Mouse (Mus musculus): Measurements from ENCODE around the gene Ankef1. TPM values are rescaled to one million over a fixed set of nuclear protein-coding genes. Genes with fewer than 3 reads are reported as not detected.

The Ankef1 gene
- total and polyA plus RNA-seq, 3 experiments: not detected

DNA sequence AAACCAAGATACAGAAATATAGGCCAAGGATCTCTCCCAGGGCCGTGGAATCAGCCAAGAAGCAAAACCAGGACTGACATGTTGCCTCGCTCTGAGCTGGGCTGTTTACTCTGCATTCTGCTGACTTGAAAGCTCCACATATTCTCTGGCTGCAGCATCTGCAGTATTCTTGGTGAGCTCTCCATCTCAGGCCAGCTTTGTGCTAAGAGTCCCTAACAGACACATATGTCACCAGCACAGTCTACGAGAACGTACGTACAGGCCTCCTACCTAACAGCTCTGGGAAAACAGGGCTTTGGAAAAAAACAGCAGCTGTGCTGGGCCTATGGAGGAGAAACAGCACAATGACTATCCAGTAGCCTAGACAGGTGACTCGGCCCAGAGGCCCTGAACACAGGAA, 97.0 kb downstream of the Ankef1 start:
- peaks cover 15% of the 10 kb centered on the region for H3K9me3 ChIP-seq (replicated peaks; ENCODE audit: low read length)
- no peak for DNase-seq (ENCODE audit: extremely low read depth)
- H3K4me3 ChIP-seq (replicated peaks in 1 of 3; ENCODE audit: low read depth in 2 of 3, low read length in 2 of 3, poor library complexity in 1 of 3): no peak overlapping the region
- in situ Hi-C loops (cut with MboI; ENCODE audit: low pct_ligation_motif_present, low pct_unique_long_range_greater_than_20kb, low sequenced_read_pairs) (no loop called here), dilution Hi-C loops (cut with MboI; ENCODE audit: extremely low pct_ligation_motif_present, extremely low pct_unique_long_range_greater_than_20kb, low sequenced_read_pairs) (no loop called here)
- no peaks in the 10 kb centered on the region for H3K36me3 ChIP-seq (replicated peaks in 1 of 2; ENCODE audit: control insufficient read depth in 1 of 2, insufficient read depth in 1 of 2, low read length in 1 of 2)
- no peak overlapping the region for H3K9ac ChIP-seq (ENCODE audit: insufficient read depth, low read depth)
- no peak overlapping the region for H3K4me2 ChIP-seq (ENCODE audit: insufficient read depth, low read depth, poor library complexity, severe bottlenecking)
- H3K27me3 ChIP-seq (replicated peaks): no peaks in the 10 kb centered on the region
- no peaks in the 10 kb centered on the region for H3K4me1 ChIP-seq (ENCODE audit: control insufficient read depth in 1 of 2, insufficient read depth in 2 of 2)
- TF ChIP-seq JUN (IDR thresholded peaks at IDR 0.05; ENCODE audit: insufficient read depth, low read depth, low read length) (no peak), JUND (conservative IDR thresholded peaks at IDR 0.05; ENCODE audit: low read depth, low read length) (no peak), USF2 (conservative IDR thresholded peaks at IDR 0.05; ENCODE audit: low read depth, low read length) (no peak), IRF4 (IDR thresholded peaks at IDR 0.05; ENCODE audit: low read depth, low read length) (no peak), EP300 (IDR thresholded peaks at IDR 0.05; ENCODE audit: low read length) (no peak), GABPA (IDR thresholded peaks at IDR 0.05; ENCODE audit: insufficient replicate concordance, low read depth, low read length) (no peak), RCOR1 (conservative IDR thresholded peaks at IDR 0.05; ENCODE audit: low read depth, low read length) (no peak), CHD2 (IDR thresholded peaks at IDR 0.05; ENCODE audit: low read length) (no peak), POLR2A (IDR thresholded peaks at IDR 0.05; ENCODE audit: low read depth, low read length) (no peak)
- no peak overlapping the region for H3K27ac ChIP-seq (ENCODE audit: insufficient read depth, low read depth)
- H3K79me2 ChIP-seq (replicated peaks; ENCODE audit: control insufficient read depth, extremely low read depth, insufficient read depth, poor library complexity, severe bottlenecking): no peaks in the 10 kb centered on the region

DNA sequence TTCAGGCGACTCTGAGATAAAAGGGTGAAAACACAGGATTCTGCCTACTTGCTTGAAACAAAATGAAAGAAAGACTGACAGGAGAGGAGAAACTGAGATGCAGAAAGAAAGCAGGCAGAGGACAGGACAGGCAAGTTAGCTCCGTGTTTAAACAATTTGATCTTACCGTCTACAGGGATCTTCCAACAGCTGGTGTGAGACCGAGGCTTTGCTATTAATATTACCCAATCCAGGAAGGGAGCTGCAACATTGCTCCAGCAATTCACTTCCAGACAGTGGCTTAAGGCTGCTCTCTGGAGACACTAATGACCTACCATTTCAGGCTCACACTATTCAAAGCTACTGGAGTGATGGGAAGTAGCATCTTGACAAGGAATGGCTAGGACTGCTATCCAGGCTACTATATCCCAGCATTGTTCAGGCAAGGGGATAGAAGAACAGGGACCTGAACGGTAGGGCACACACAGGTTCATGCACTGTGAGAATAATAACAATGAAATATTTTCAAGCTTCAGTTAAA, 99.0 kb downstream of the Ankef1 start:
- Histone ChIP-seq H3K4me2 (ENCODE audit: insufficient read depth, low read depth, poor library complexity, severe bottlenecking) (no peak overlapping the region), H3K4me1 (ENCODE audit: control insufficient read depth in 1 of 2, insufficient read depth in 2 of 2) (no peaks in the 10 kb centered on the region), H3K79me2 (replicated peaks; ENCODE audit: control insufficient read depth, extremely low read depth, insufficient read depth, poor library complexity, severe bottlenecking) (no peaks in the 10 kb centered on the region), H3K9ac (ENCODE audit: insufficient read depth, low read depth) (no peak overlapping the region), H3K36me3 (replicated peaks in 1 of 2; ENCODE audit: control insufficient read depth in 1 of 2, insufficient read depth in 1 of 2, low read length in 1 of 2) (no peaks in the 10 kb centered on the region), H3K9me3 (replicated peaks; ENCODE audit: low read length) (peaks cover 14% of the 10 kb centered on the region), H3K27ac (ENCODE audit: insufficient read depth, low read depth) (no peak overlapping the region), H3K27me3 (replicated peaks) (no peaks in the 10 kb centered on the region), H3K4me3 (replicated peaks in 1 of 3; ENCODE audit: low read depth in 2 of 3, low read length in 2 of 3, poor library complexity in 1 of 3) (no peak overlapping the region)
- TF ChIP-seq MXI1 (IDR thresholded peaks at IDR 0.05; ENCODE audit: low read depth, low read length): no peak
- TF ChIP-seq ZNF384 (IDR thresholded peaks at IDR 0.05; ENCODE audit: low read depth, low read length): no peak
- TF ChIP-seq BHLHE40 (IDR thresholded peaks at IDR 0.05; ENCODE audit: low read depth, low read length): no peak
- no peak for TF ChIP-seq CHD2 (IDR thresholded peaks at IDR 0.05; ENCODE audit: low read length)
- TF ChIP-seq MYC (IDR thresholded peaks at IDR 0.05; ENCODE audit: low read depth, low read length): no peak
- TF ChIP-seq SIN3A (IDR thresholded peaks at IDR 0.05; ENCODE audit: low read length): no peak
- no peak for TF ChIP-seq ETS1 (conservative IDR thresholded peaks at IDR 0.05; ENCODE audit: low read depth, low read length)
- no peak for TF ChIP-seq USF2 (conservative IDR thresholded peaks at IDR 0.05; ENCODE audit: low read depth, low read length)
- TF ChIP-seq MAX (IDR thresholded peaks at IDR 0.05; ENCODE audit: low read length): no peak
- no peak for TF ChIP-seq JUND (conservative IDR thresholded peaks at IDR 0.05; ENCODE audit: low read depth, low read length)
- TF ChIP-seq NELFE (IDR thresholded peaks at IDR 0.05; ENCODE audit: low read depth, low read length): no peak
- no peak for TF ChIP-seq E2F4 (IDR thresholded peaks at IDR 0.05; ENCODE audit: insufficient replicate concordance, low read depth, low read length)
- TF ChIP-seq IRF4 (IDR thresholded peaks at IDR 0.05; ENCODE audit: low read depth, low read length): no peak
- in situ Hi-C loops (cut with MboI; ENCODE audit: low pct_ligation_motif_present, low pct_unique_long_range_greater_than_20kb, low sequenced_read_pairs) (no loop called here), dilution Hi-C loops (cut with MboI; ENCODE audit: extremely low pct_ligation_motif_present, extremely low pct_unique_long_range_greater_than_20kb, low sequenced_read_pairs) (no loop called here)
- no peak for DNase-seq (ENCODE audit: extremely low read depth)
